Mouse (Mus musculus) myocyte (in vitro differentiated cells): Measurements from ENCODE around the gene Fstl4.

Experiments
- CEBPB ChIP-seq: IDR thresholded peaks from 2 replicates; pipeline ENCODE4 v1.6.1; 2011; ENCODE audit warnings: mild to moderate bottlenecking, moderate library complexity; ENCODE audit not compliant: poor library complexity, insufficient read depth, severe bottlenecking
- MAX ChIP-seq: IDR thresholded peaks from one replicate; pipeline ENCODE4 v1.6.1; 2011; ENCODE audit warnings: low read depth, mild to moderate bottlenecking, control low read depth
- MYOD1 ChIP-seq, 3 experiments: IDR thresholded peaks; one replicate each; pipeline ENCODE4 v1.6.1; 2011; ENCODE audit warnings: control low read depth in 2 of 3, low read depth in 2 of 3, mild to moderate bottlenecking in 2 of 3, moderate library complexity in 1 of 3; ENCODE audit not compliant: insufficient read length in 2 of 3, control insufficient read depth in 1 of 3
- MYOG ChIP-seq, 3 experiments: IDR thresholded peaks; one replicate each; pipeline ENCODE4 v1.6.1; 2011; ENCODE audit warnings: control low read depth in 2 of 3, low read depth in 2 of 3, mild to moderate bottlenecking in 2 of 3; ENCODE audit not compliant: insufficient read length in 2 of 3, control insufficient read depth in 1 of 3, insufficient read depth in 1 of 3
- POLR2A ChIP-seq: IDR thresholded peaks from one replicate; pipeline ENCODE4 v1.6.1; 2011; ENCODE audit warnings: low read depth, mild to moderate bottlenecking, control low read depth, moderate library complexity; ENCODE audit not compliant: insufficient read length
- POLR2AphosphoS2 ChIP-seq: IDR thresholded peaks from one replicate; pipeline ENCODE4 v1.6.1; 2011; ENCODE audit warnings: low read depth, control low read depth; ENCODE audit not compliant: insufficient read length
- TCF12 ChIP-seq: IDR thresholded peaks from one replicate; pipeline ENCODE4 v1.6.1; 2011; ENCODE audit warnings: mild to moderate bottlenecking, control low read depth; ENCODE audit not compliant: poor library complexity, insufficient read depth, severe bottlenecking
- TCF3 ChIP-seq: IDR thresholded peaks from one replicate; pipeline ENCODE4 v1.6.1; 2011; ENCODE audit warnings: low read depth, control low read depth; ENCODE audit not compliant: insufficient read length
- USF1 ChIP-seq: IDR thresholded peaks from one replicate; pipeline ENCODE4 v1.6.1; 2011; ENCODE audit warnings: low read depth, mild to moderate bottlenecking, control low read depth, moderate library complexity

DNA sequence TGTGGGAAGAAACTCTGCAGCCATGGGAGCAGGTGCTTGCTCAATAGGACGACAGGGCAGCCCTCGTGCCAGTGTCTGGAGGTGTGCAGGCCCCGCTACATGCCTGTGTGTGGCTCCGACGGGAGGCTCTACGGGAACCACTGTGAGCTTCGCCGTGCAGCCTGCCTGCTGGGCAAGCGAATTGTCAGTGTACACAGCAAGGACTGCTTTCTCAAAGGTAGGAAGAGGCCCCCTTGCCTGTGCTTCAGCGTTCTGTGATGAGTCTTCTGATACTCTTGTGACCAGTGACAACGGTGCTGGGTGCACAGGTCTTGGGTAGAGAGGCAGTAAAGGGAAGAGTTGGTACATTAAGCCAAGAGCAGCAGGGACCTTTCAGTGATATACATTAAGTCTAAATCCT, 235.8 kb downstream of the Fstl4 start:
- TF ChIP-seq POLR2A (no peak), MYOD1 (IDR thresholded peaks at IDR 0.05; ENCODE audit: control insufficient read depth in 1 of 3, insufficient read length in 2 of 3, low read depth in 2 of 3) (no peak), TCF12 (no peak), POLR2AphosphoS2 (no peak), MYOG (IDR thresholded peaks at IDR 0.05; ENCODE audit: control insufficient read depth in 1 of 3, insufficient read depth in 1 of 3, insufficient read length in 2 of 3, low read depth in 2 of 3) (no peak), MAX (no peak), CEBPB (no peak), USF1 (no peak), TCF3 (no peak)
